Mouse (Mus musculus): ENCODE results near the gene Angptl7. TPM values are rescaled to one million over a fixed set of nuclear protein-coding genes. Genes with fewer than 3 reads are reported as not detected.

Angptl7 gene
- polyA plus RNA-seq, 1 experiment: 0.01 TPM

DNA sequence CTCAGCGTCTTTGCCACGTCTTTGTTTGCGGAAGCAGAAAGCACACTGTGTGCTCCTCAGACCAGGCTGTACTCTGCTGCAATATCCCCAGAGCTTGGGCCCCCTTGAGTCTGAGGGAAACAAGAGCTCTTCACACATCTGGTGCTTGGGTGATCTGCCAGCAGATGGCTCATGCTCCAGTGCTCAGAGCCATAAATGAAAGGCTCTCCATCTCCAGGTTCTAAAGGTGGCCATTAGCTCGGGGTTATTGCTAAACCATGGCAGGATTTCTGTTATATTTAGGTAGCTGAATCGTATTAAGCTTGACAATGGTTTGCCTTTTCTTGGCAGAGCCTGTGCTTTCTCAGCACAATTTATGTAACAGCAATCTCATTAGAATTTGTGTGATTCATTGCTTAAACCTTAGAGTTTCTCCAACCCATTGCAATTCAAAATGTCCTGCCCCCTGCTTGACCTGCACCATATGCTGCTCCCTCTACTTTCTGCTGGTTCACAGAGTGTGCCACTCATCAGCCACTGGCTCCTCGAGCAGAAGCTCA lies 12.8 kb upstream of the Angptl7 start:
- H3K36me3 ChIP-seq (ENCODE audit: control insufficient read depth, insufficient read depth): peaks cover 11% of the 10 kb centered on the region
- no peaks in the 10 kb centered on the region for H3K79me2 ChIP-seq (ENCODE audit: control insufficient read depth, insufficient read depth)
- TF ChIP-seq TCF3 (IDR thresholded peaks at IDR 0.05; ENCODE audit: insufficient read length, low read depth) (no peak), MYOG (IDR thresholded peaks at IDR 0.05; ENCODE audit: control insufficient read depth in 1 of 3, insufficient read depth in 1 of 3, insufficient read length in 2 of 3, low read depth in 2 of 3) (no peak), MYOD1 (IDR thresholded peaks at IDR 0.05; ENCODE audit: control insufficient read depth in 1 of 3, insufficient read length in 2 of 3, low read depth in 2 of 3) (no peak), MAX (IDR thresholded peaks at IDR 0.05; ENCODE audit: low read depth) (no peak), POLR2A (IDR thresholded peaks at IDR 0.05; ENCODE audit: insufficient read length, low read depth) (no peak), REST (IDR thresholded peaks at IDR 0.05; ENCODE audit: insufficient read depth, insufficient read length) (no peak), TCF12 (IDR thresholded peaks at IDR 0.05; ENCODE audit: insufficient read depth, poor library complexity, severe bottlenecking) (no peak), E2F4 (IDR thresholded peaks at IDR 0.05; ENCODE audit: insufficient read depth) (no peak), SRF (IDR thresholded peaks at IDR 0.05; ENCODE audit: control insufficient read depth, insufficient read length, low read depth) (no peak), POLR2AphosphoS2 (IDR thresholded peaks at IDR 0.05; ENCODE audit: insufficient read length, low read depth) (no peak), USF1 (IDR thresholded peaks at IDR 0.05; ENCODE audit: low read depth) (no peak), CEBPB (IDR thresholded peaks at IDR 0.05; ENCODE audit: insufficient read depth, poor library complexity, severe bottlenecking) (no peak)
- H3K4me3 ChIP-seq: no peak overlapping the region
- no peak overlapping the region for H3K4me2 ChIP-seq (ENCODE audit: low read depth)
- H3K27me3 ChIP-seq (ENCODE audit: control insufficient read depth, insufficient read depth, insufficient read length): no peaks in the 10 kb centered on the region
- H3ac ChIP-seq (ENCODE audit: control insufficient read depth, insufficient read length): no peak overlapping the region

- Histone ChIP-seq H3K4me3 (no peak overlapping the region), H3K27me3 (ENCODE audit: control insufficient read depth, insufficient read depth, insufficient read length) (no peaks in the 10 kb centered on the region), H3K36me3 (ENCODE audit: control insufficient read depth, insufficient read depth) (peaks cover 4% of the 10 kb centered on the region), H3K79me2 (ENCODE audit: control insufficient read depth, insufficient read depth) (no peaks in the 10 kb centered on the region), H3K4me2 (ENCODE audit: low read depth) (no peak overlapping the region), H3ac (ENCODE audit: control insufficient read depth, insufficient read length) (no peak overlapping the region)
- no peak for TF ChIP-seq MAX (IDR thresholded peaks at IDR 0.05; ENCODE audit: low read depth)
- no peak for TF ChIP-seq MYOG (IDR thresholded peaks at IDR 0.05; ENCODE audit: control insufficient read depth in 1 of 3, insufficient read depth in 1 of 3, insufficient read length in 2 of 3, low read depth in 2 of 3)
- TF ChIP-seq POLR2A (IDR thresholded peaks at IDR 0.05; ENCODE audit: insufficient read length, low read depth): no peak
- TF ChIP-seq E2F4 (IDR thresholded peaks at IDR 0.05; ENCODE audit: insufficient read depth): no peak
- TF ChIP-seq USF1 (IDR thresholded peaks at IDR 0.05; ENCODE audit: low read depth): no peak
- TF ChIP-seq CEBPB (IDR thresholded peaks at IDR 0.05; ENCODE audit: insufficient read depth, poor library complexity, severe bottlenecking): no peak
- no peak for TF ChIP-seq SRF (IDR thresholded peaks at IDR 0.05; ENCODE audit: control insufficient read depth, insufficient read length, low read depth)
- no peak for TF ChIP-seq POLR2AphosphoS2 (IDR thresholded peaks at IDR 0.05; ENCODE audit: insufficient read length, low read depth)
- TF ChIP-seq TCF12 (IDR thresholded peaks at IDR 0.05; ENCODE audit: insufficient read depth, poor library complexity, severe bottlenecking): no peak
- no peak for TF ChIP-seq MYOD1 (IDR thresholded peaks at IDR 0.05; ENCODE audit: control insufficient read depth in 1 of 3, insufficient read length in 2 of 3, low read depth in 2 of 3)
- no peak for TF ChIP-seq TCF3 (IDR thresholded peaks at IDR 0.05; ENCODE audit: insufficient read length, low read depth)
- no peak for TF ChIP-seq REST (IDR thresholded peaks at IDR 0.05; ENCODE audit: insufficient read depth, insufficient read length)
These were observed 11.1 kb upstream of the Angptl7 start for GRCm38 (mm10) chr4:148511334-148511733.

- no peaks in the 10 kb centered on the region for H3K27me3 ChIP-seq (ENCODE audit: control insufficient read depth, insufficient read depth, insufficient read length)
These were observed 10.4 kb upstream of the Angptl7 start for GRCm38 (mm10) chr4:148510691-148511090.

GRCm38 (mm10) chr4:148509450-148510084 lies 9.3 kb upstream of the Angptl7 start:
- Histone ChIP-seq H3ac (ENCODE audit: control insufficient read depth, insufficient read length) (no peak overlapping the region), H3K27me3 (ENCODE audit: control insufficient read depth, insufficient read depth, insufficient read length) (no peaks in the 10 kb centered on the region), H3K4me3 (no peak overlapping the region), H3K4me2 (ENCODE audit: low read depth) (no peak overlapping the region), H3K79me2 (ENCODE audit: control insufficient read depth, insufficient read depth) (no peaks in the 10 kb centered on the region), H3K36me3 (ENCODE audit: control insufficient read depth, insufficient read depth) (peaks cover 4% of the 10 kb centered on the region)
- TF ChIP-seq POLR2A (IDR thresholded peaks at IDR 0.05; ENCODE audit: insufficient read length, low read depth) (no peak), MYOG (IDR thresholded peaks at IDR 0.05; ENCODE audit: control insufficient read depth in 1 of 3, insufficient read depth in 1 of 3, insufficient read length in 2 of 3, low read depth in 2 of 3) (peak in 1 of 3 experiments; percentile 19)

More at GRCm38 (mm10) chr4:148510691-148511090, 10.4 kb upstream of the Angptl7 start:
- H3K79me2 ChIP-seq (ENCODE audit: control insufficient read depth, insufficient read depth): no peaks in the 10 kb centered on the region
- TF ChIP-seq USF1 (IDR thresholded peaks at IDR 0.05; ENCODE audit: low read depth) (no peak), E2F4 (IDR thresholded peaks at IDR 0.05; ENCODE audit: insufficient read depth) (no peak), CEBPB (IDR thresholded peaks at IDR 0.05; ENCODE audit: insufficient read depth, poor library complexity, severe bottlenecking) (peak; percentile 63)
- peaks cover 4% of the 10 kb centered on the region for H3K36me3 ChIP-seq (ENCODE audit: control insufficient read depth, insufficient read depth)
- H3K4me3 ChIP-seq: no peak overlapping the region
- H3K4me2 ChIP-seq (ENCODE audit: low read depth): no peak overlapping the region
- no peak overlapping the region for H3ac ChIP-seq (ENCODE audit: control insufficient read depth, insufficient read length)

DNA sequence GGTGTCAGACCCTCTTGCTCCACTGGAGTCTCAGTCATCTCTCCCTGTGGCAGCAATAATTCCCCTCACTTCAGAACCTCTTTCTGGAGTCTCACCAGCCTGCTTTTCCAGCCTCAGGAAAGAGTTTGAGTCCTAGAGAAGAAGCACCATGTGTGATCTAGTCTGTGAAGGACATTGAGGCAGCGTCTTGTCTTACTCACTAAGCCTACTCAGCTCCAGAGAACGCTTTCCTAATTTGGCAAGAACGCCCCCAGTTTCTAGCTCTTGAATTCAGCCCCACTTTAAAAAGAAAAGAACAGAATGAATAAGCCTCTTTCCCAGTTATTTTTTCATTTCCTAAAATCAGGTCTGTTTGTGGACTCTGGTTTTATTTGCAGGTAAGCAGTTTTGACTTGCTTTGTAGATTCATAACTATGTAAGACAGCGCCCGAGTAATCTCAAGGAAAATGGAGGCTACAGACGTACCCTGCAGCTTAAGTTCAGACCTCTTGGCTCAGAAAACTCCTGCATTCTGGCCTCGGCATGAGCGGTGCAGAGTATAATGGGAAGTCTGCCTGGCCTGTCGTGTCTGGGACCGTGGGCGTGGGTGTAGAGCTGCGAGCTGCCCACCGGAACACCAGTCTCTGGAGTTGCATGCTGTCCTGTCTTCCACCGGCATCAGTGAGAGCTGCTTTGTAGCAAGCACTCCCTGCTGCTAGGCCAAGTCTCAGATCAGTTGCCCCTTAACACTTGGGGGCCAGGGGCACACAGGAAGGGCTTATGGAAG lies 8.0 kb upstream of the Angptl7 start:
- no peak for TF ChIP-seq MYOD1 (IDR thresholded peaks at IDR 0.05; ENCODE audit: control insufficient read depth in 1 of 3, insufficient read length in 2 of 3, low read depth in 2 of 3)
- TF ChIP-seq CEBPB (IDR thresholded peaks at IDR 0.05; ENCODE audit: insufficient read depth, poor library complexity, severe bottlenecking): no peak
- TF ChIP-seq POLR2A (IDR thresholded peaks at IDR 0.05; ENCODE audit: insufficient read length, low read depth): no peak
- no peak for TF ChIP-seq TCF12 (IDR thresholded peaks at IDR 0.05; ENCODE audit: insufficient read depth, poor library complexity, severe bottlenecking)
- no peak for TF ChIP-seq MYOG (IDR thresholded peaks at IDR 0.05; ENCODE audit: control insufficient read depth in 1 of 3, insufficient read depth in 1 of 3, insufficient read length in 2 of 3, low read depth in 2 of 3)
- TF ChIP-seq POLR2AphosphoS2 (IDR thresholded peaks at IDR 0.05; ENCODE audit: insufficient read length, low read depth): no peak
- TF ChIP-seq REST (IDR thresholded peaks at IDR 0.05; ENCODE audit: insufficient read depth, insufficient read length): no peak
- Histone ChIP-seq H3K4me3 (no peak overlapping the region), H3K36me3 (ENCODE audit: control insufficient read depth, insufficient read depth) (no peaks in the 10 kb centered on the region), H3K4me2 (ENCODE audit: low read depth) (no peak overlapping the region), H3K79me2 (ENCODE audit: control insufficient read depth, insufficient read depth) (no peaks in the 10 kb centered on the region), H3K27me3 (ENCODE audit: control insufficient read depth, insufficient read depth, insufficient read length) (no peaks in the 10 kb centered on the region), H3ac (ENCODE audit: control insufficient read depth, insufficient read length) (no peak overlapping the region)

All from myocyte (in vitro differentiated cells).